Mouse (Mus musculus) hindbrain, embryonic 11.5 days (tissue): ENCODE results near the gene Lcn5. TPM values are rescaled to one million over a fixed set of nuclear protein-coding genes. Genes with fewer than 3 reads are reported as not detected.

ENCODE experiments used
- ATAC-seq: fragments of 200-750 bp; cut with Nextera tagmentation; 2 replicates; pipeline ENCODE4 v1.8.0; 2017; ENCODE audit warnings: mild to moderate bottlenecking, moderate TSS enrichment, moderate library complexity; ENCODE audit not compliant: low FRiP score
- DNase-seq: peaks from one replicate; pipeline ENCODE4 v3.0.0-alpha.2; 2015; ENCODE audit warnings: low spot score
- H3K27ac ChIP-seq: fragments of 300-500 bp; sonication (generic); 2 replicates; pipeline ENCODE4 v1.5.1; 2014; ENCODE audit warnings: mild to moderate bottlenecking, low read depth, low read length
- H3K27me3 ChIP-seq: fragments of 300-500 bp; sonication (generic); 2 replicates; pipeline ENCODE4 v1.6.1; 2014; ENCODE audit warnings: mild to moderate bottlenecking, low read length, moderate library complexity, mixed read lengths; ENCODE audit not compliant: control insufficient read depth, insufficient read depth
- H3K36me3 ChIP-seq: fragments of 300-500 bp; sonication (generic); 2 replicates; pipeline ENCODE4 v1.6.1; 2014; ENCODE audit warnings: mild to moderate bottlenecking, low read length, moderate library complexity, mixed read lengths; ENCODE audit not compliant: control insufficient read depth, insufficient read depth
- H3K4me1 ChIP-seq: fragments of 300-500 bp; sonication (generic); replicated peaks from 2 replicates; pipeline ENCODE4 v1.6.1; 2014; ENCODE audit warnings: low read length, mixed read lengths; ENCODE audit not compliant: control insufficient read depth, insufficient read depth
- H3K4me2 ChIP-seq: fragments of 300-500 bp; sonication (generic); replicated peaks from 2 replicates; pipeline ENCODE4 v1.6.1; 2014; ENCODE audit warnings: mild to moderate bottlenecking, low read depth, low read length
- H3K4me3 ChIP-seq: fragments of 300-500 bp; sonication (generic); 2 replicates; pipeline ENCODE4 v1.5.1; 2014; ENCODE audit warnings: low read depth, low read length
- H3K9ac ChIP-seq: fragments of 300-500 bp; sonication (generic); 2 replicates; pipeline ENCODE4 v1.6.1; 2014; ENCODE audit warnings: low read depth, low read length
- H3K9me3 ChIP-seq: fragments of 300-500 bp; sonication (generic); 2 replicates; pipeline ENCODE4 v1.6.1; 2016; ENCODE audit warnings: low read length; ENCODE audit not compliant: control insufficient read depth
- WGBS: fragments of 180-500 bp; shearing (Covaris S2); extraction: QIAGEN DNeasy Blood & Tissue Kit; methylation state at CpG from one replicate; pipeline ENCODE4 v1.1.7; 2014; 5-methylcytosine and 5-hydroxymethylcytosine counted together
- polyA plus RNA-seq: library from polyadenylated mRNA; unstranded; fragments of >200 nt; fragmentation: Nextera tagmentation; extraction: Ambion mirVana; gene quantifications from 2 replicates; pipeline ENCODE4 v1.2.1, GENCODE M21; 2014

Lcn5 gene
- polyA plus RNA-seq, 1 experiment from 2014 or later = not detected

- no peak within 1 kb of the TSS for H3K27ac ChIP-seq
- no peak within 1 kb of the TSS for H3K4me3 ChIP-seq
- H3K27me3 ChIP-seq = no peaks in the 10 kb centered on the region
- no peaks in the 10 kb centered on the region for H3K9me3 ChIP-seq
- H3K4me2 ChIP-seq = no peak within 1 kb of the TSS
- no peak for ATAC-seq
- H3K9ac ChIP-seq = no peak within 1 kb of the TSS
- H3K36me3 ChIP-seq = no peaks in the 10 kb centered on the region
- no peak for DNase-seq
- 75% methylated on average over 6 of the region's 6 CpGs for WGBS
- no peaks in the 10 kb centered on the region for H3K4me1 ChIP-seq
Observed at GRCm38 (mm10) chr2:25627811-25628210, 29.9 kb upstream of the Lcn5 start, which contains the start of gene Fcna. Gene Fcna, minus strand, starts transcription at chr2:25628030.

DNA sequence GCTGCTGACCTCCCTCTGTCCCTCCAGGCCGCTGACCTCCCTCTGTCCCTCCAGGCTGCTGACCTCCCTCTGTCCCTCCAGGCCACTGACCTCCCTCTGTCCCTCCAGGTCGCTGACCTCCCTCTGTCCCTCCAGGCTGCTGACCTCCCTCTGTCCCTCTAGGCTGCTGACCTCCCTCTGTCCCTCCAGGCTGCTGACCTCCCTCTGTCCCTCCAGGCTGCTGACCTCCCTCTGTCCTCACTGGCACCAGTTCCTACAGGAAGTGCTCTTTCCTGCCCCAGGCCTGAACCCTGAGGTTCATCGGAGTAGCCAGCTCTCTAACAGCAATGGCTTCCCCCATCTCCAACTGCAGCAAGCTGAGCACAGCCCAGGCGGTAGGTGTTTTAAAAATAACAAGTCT lies 29.0 kb upstream of the Lcn5 start:
- Histone ChIP-seq H3K4me1 (no peaks in the 10 kb centered on the region), H3K36me3 (no peaks in the 10 kb centered on the region), H3K4me3 (no peak overlapping the region), H3K9me3 (no peaks in the 10 kb centered on the region), H3K27ac (no peak overlapping the region), H3K27me3 (no peaks in the 10 kb centered on the region), H3K4me2 (no peak overlapping the region), H3K9ac (no peak overlapping the region)
- DNase-seq = no peak
- whole genome bisulfite sequencing = 33% methylated on average over 4 of the region's 4 CpGs
- no peak for ATAC-seq

GRCm38 (mm10) chr2:25633616-25634015 lies 24.1 kb upstream of the Lcn5 start:
- DNase-seq = no peak
- no peak for ATAC-seq
- Histone ChIP-seq H3K36me3 (no peaks in the 10 kb centered on the region), H3K9me3 (no peaks in the 10 kb centered on the region), H3K27me3 (no peaks in the 10 kb centered on the region), H3K4me2 (no peak overlapping the region), H3K27ac (no peak overlapping the region), H3K4me3 (no peak overlapping the region), H3K4me1 (no peaks in the 10 kb centered on the region), H3K9ac (no peak overlapping the region)
- WGBS = 86% methylated on average over 3 of the region's 3 CpGs

DNA sequence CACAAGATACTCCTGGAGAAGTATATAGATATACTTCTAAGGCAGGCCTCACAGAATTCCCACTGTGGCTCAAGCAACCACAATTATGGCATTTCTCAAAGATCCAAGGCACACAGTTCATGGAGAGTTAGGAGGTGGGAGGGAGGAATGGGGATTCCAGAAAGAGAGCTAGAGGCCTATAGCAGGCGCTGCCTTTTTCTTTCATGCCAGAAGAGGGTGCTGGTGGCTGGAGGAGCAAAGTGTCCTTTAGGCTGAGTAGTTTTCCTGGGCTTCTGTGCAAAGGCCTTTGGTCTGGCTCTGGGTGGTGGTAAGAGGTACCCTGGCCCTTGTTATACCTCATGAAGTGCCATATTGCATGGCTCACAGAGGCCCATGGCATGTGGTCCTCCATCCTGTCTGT lies 23.7 kb upstream of the Lcn5 start:
- no peak for DNase-seq
- 40% methylated on average over 1 of the region's 1 CpGs for WGBS
- Histone ChIP-seq H3K27me3 (no peaks in the 10 kb centered on the region), H3K4me1 (no peaks in the 10 kb centered on the region), H3K36me3 (no peaks in the 10 kb centered on the region), H3K4me2 (no peak overlapping the region), H3K9me3 (no peaks in the 10 kb centered on the region), H3K9ac (no peak overlapping the region), H3K27ac (no peak overlapping the region), H3K4me3 (no peak overlapping the region)
- no peak for ATAC-seq

- no peaks in the 10 kb centered on the region for H3K27me3 ChIP-seq
- H3K4me1 ChIP-seq = no peaks in the 10 kb centered on the region
- DNase-seq (peak; percentile 76), ATAC-seq (no peak)
- H3K27ac ChIP-seq = no peak overlapping the region
- H3K9ac ChIP-seq = no peak overlapping the region
- H3K4me2 ChIP-seq = no peak overlapping the region
- WGBS = 19% methylated on average over 6 of the region's 6 CpGs
- H3K9me3 ChIP-seq = no peaks in the 10 kb centered on the region
- H3K4me3 ChIP-seq = no peak overlapping the region
- H3K36me3 ChIP-seq = no peaks in the 10 kb centered on the region
Observed at GRCm38 (mm10) chr2:25639890-25640289, 17.9 kb upstream of the Lcn5 start.

DNA sequence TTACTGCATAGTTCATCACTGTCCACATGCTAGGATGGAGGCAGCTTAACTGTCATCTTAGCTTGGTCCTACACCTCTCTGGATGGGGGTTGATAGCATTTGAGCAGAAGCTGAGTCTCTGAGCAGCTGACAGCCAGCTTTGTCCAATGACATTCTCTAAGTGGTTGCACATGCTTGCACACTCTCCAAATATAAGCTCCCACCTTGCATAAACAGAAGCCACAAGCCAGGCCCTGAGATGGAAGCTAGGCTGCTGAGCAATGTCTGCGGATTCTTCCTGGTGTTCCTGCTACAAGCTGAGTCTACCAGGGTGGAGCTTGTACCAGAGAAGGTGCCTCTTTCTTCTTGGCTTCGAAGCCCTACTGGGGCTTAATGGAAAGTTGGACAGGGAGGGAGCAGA lies 4.8 kb upstream of the Lcn5 start, which contains the start of gene Lcn8:
Lcn8 (plus strand) TSS at position 219 of the 400 bp plus-strand sequence.
- H3K4me3 ChIP-seq = no peak within 1 kb of the TSS
- H3K27ac ChIP-seq = no peak within 1 kb of the TSS
- WGBS = 79% methylated on average over 2 of the region's 2 CpGs
- no peak within 1 kb of the TSS for H3K4me2 ChIP-seq
- no peaks in the 10 kb centered on the region for H3K36me3 ChIP-seq
- ATAC-seq = no peak
- no peaks in the 10 kb centered on the region for H3K4me1 ChIP-seq
- no peak for DNase-seq
- H3K9me3 ChIP-seq = no peaks in the 10 kb centered on the region
- no peak within 1 kb of the TSS for H3K9ac ChIP-seq
- no peaks in the 10 kb centered on the region for H3K27me3 ChIP-seq

DNA sequence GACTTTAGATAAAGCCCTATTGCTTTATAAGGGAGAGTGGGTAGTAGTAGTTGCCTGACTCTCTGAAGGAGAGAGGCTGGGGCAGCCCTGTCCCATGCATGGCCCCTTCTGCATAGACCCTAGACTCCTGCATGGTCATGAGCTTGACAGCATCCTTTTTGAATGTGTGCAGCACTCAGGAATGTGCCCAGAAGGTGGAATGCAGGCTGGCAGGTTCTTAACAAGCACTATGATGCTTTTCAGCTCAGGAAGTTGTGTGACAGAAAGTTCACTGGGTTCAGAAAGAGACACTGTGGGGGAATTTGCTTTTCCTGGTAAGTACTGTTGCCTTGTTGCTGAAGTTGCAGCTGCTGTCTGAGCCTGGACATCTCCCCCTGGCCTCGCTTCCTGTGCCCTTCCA lies 3.2 kb upstream of the Lcn5 start:
- H3K27ac ChIP-seq = no peak overlapping the region
- DNase-seq = no peak
- ATAC-seq = no peak
- no peak overlapping the region for H3K4me2 ChIP-seq
- no peaks in the 10 kb centered on the region for H3K9me3 ChIP-seq
- no peak overlapping the region for H3K4me3 ChIP-seq
- H3K9ac ChIP-seq = no peak overlapping the region
- H3K4me1 ChIP-seq = no peaks in the 10 kb centered on the region
- H3K36me3 ChIP-seq = no peaks in the 10 kb centered on the region
- 58% methylated on average over 1 of the region's 1 CpGs for WGBS
- no peaks in the 10 kb centered on the region for H3K27me3 ChIP-seq

DNA sequence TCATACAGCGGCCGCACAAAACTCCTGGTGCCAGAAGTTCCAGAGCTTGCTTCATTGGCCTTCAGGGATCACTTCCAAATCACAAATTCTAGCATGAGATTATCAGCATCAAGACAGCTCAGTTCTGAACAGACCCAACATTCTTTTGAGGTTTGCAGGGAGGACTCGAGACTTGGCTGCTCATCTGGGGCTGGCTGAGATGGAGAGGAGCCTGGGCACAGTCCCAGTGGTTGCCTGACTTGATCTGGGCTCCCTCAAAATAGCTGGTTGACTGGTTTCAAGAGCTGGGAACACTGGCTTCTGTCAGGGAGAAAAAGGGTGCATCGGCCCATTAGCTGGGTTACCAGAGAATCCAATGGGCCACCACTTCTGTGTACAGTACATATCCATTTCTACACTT lies 1.1 kb upstream of the Lcn5 start:
- DNase-seq = no peak
- Histone ChIP-seq H3K9ac (no peak overlapping the region), H3K4me2 (no peak overlapping the region)

DNA sequence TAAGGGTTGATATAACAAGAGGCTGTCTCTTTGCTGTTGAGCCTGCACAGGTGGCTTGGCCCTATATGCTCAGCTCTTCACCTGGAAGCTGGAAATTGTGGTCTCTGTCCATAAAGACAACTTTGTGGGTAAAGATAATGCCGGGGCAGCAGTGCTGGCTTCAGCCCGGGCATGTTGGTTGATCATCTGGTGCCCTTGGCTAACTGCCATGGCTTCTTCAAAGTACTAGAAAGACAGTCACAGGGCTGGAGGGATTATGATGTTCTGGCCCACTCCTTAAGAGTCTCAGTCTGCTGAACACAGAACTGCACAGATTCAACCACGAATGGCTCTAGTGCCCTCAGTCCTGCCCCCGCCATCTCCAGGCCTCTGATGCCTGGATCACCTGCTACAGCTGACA lies 506 bp upstream of the Lcn5 start:
- DNase-seq (no peak), ATAC-seq (no peak)
- H3K27ac ChIP-seq = no peak overlapping the region
- no peaks in the 10 kb centered on the region for H3K9me3 ChIP-seq
- no peak overlapping the region for H3K4me3 ChIP-seq
- WGBS = 94% methylated on average over 4 of the region's 4 CpGs
- H3K4me1 ChIP-seq = no peaks in the 10 kb centered on the region
- H3K27me3 ChIP-seq = no peaks in the 10 kb centered on the region
- H3K9ac ChIP-seq = no peak overlapping the region
- H3K36me3 ChIP-seq = no peaks in the 10 kb centered on the region
- no peak overlapping the region for H3K4me2 ChIP-seq

More for the DNA sequence above, 1.1 kb upstream of the Lcn5 start:
- no peak overlapping the region for H3K27ac ChIP-seq
- WGBS = 86% methylated on average over 4 of the region's 4 CpGs
- H3K36me3 ChIP-seq = no peaks in the 10 kb centered on the region
- ATAC-seq = no peak
- H3K9me3 ChIP-seq = no peaks in the 10 kb centered on the region
- no peak overlapping the region for H3K4me3 ChIP-seq
- no peaks in the 10 kb centered on the region for H3K4me1 ChIP-seq
- H3K27me3 ChIP-seq = no peaks in the 10 kb centered on the region
